Mouse (Mus musculus): Measurements from ENCODE around the gene Fhl3. TPM values are rescaled to one million over a fixed set of nuclear protein-coding genes. Genes with fewer than 3 reads are reported as not detected.

Fhl3 gene
- polyA plus RNA-seq, 1 experiment: 206 TPM

DNA sequence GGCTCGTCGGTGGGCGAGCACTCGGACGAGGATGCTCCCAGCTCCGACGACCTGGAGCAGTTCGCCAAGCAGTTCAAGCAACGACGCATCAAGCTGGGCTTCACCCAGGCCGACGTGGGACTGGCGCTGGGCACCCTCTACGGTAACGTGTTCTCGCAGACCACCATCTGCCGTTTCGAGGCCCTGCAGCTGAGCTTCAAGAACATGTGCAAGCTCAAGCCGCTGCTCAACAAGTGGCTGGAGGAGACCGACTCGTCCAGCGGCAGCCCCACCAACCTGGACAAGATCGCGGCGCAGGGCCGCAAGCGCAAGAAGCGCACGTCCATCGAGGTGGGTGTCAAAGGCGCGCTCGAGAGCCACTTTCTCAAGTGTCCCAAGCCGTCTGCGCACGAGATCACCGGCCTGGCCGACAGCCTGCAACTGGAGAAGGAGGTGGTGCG, 42.1 kb upstream of the Fhl3 start:
- Histone ChIP-seq H3K4me3 (ENCODE audit: insufficient read depth, poor library complexity, severe bottlenecking) (no peak overlapping the region), H3K36me3 (ENCODE audit: control insufficient read depth, insufficient read depth) (no peaks in the 10 kb centered on the region), H3K27me3 (ENCODE audit: control insufficient read depth, insufficient read depth, insufficient read length) (peaks cover 82% of the 10 kb centered on the region), H3K79me3 (ENCODE audit: low read depth) (no peaks in the 10 kb centered on the region), H3K79me2 (ENCODE audit: control insufficient read depth, insufficient read depth) (no peaks in the 10 kb centered on the region), H3ac (ENCODE audit: control insufficient read depth, insufficient read length, low read depth) (no peak overlapping the region)
- TF ChIP-seq MAX (IDR thresholded peaks at IDR 0.05) (no peak), MYOD1 (IDR thresholded peaks at IDR 0.05; ENCODE audit: control insufficient read depth, insufficient read length, low read depth) (no peak), CTCF (IDR thresholded peaks at IDR 0.05; ENCODE audit: control insufficient read depth, insufficient read depth, insufficient read length) (no peak), MYOG (IDR thresholded peaks at IDR 0.05; ENCODE audit: control insufficient read depth, extremely low read depth, insufficient read length) (no peak), FOSL1 (IDR thresholded peaks at IDR 0.05; ENCODE audit: insufficient read depth, low read length, poor library complexity, severe bottlenecking) (no peak), CEBPB (IDR thresholded peaks at IDR 0.05; ENCODE audit: low read depth) (no peak), USF1 (IDR thresholded peaks at IDR 0.05; ENCODE audit: low read depth) (no peak)

GRCm38 (mm10) chr4:124659251-124660217, 41.0 kb upstream of the Fhl3 start:
- Histone ChIP-seq H3K27me3 (ENCODE audit: control insufficient read depth, insufficient read depth, insufficient read length) (peaks cover 92% of the 10 kb centered on the region), H3K4me3 (ENCODE audit: insufficient read depth, poor library complexity, severe bottlenecking) (no peak overlapping the region), H3K79me3 (ENCODE audit: low read depth) (no peaks in the 10 kb centered on the region), H3K79me2 (ENCODE audit: control insufficient read depth, insufficient read depth) (no peaks in the 10 kb centered on the region), H3ac (ENCODE audit: control insufficient read depth, insufficient read length, low read depth) (no peak overlapping the region), H3K36me3 (ENCODE audit: control insufficient read depth, insufficient read depth) (no peaks in the 10 kb centered on the region)
- TF ChIP-seq MYOG (IDR thresholded peaks at IDR 0.05; ENCODE audit: control insufficient read depth, extremely low read depth, insufficient read length) (no peak), MAX (IDR thresholded peaks at IDR 0.05) (no peak), CTCF (IDR thresholded peaks at IDR 0.05; ENCODE audit: control insufficient read depth, insufficient read depth, insufficient read length) (no peak)

DNA sequence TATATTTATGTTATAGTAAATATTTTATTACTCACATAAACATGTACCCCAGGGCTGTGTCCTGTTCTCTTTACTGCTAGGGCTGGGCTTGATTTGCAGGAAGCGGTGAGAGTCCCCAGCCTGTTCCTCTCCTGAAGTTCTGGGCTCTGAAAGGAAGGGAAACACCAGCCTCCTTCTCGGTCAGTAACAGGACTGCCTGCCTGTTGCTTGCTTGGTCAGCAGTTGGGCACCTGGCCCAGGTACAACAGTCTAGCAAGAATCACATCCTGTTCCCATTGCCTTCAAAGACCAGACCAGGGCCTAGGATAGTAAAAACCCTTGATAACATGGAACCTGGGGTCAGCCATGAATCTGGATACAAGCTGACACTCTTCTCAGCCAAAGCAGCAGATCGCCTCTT, 39.9 kb upstream of the Fhl3 start:
- Histone ChIP-seq H3K36me3 (ENCODE audit: control insufficient read depth, insufficient read depth) (no peaks in the 10 kb centered on the region), H3K79me3 (ENCODE audit: low read depth) (no peaks in the 10 kb centered on the region), H3K27me3 (ENCODE audit: control insufficient read depth, insufficient read depth, insufficient read length) (peaks cover 88% of the 10 kb centered on the region), H3ac (ENCODE audit: control insufficient read depth, insufficient read length, low read depth) (no peak overlapping the region), H3K79me2 (ENCODE audit: control insufficient read depth, insufficient read depth) (no peaks in the 10 kb centered on the region), H3K4me3 (ENCODE audit: insufficient read depth, poor library complexity, severe bottlenecking) (no peak overlapping the region)
- no peak for TF ChIP-seq MYOD1 (IDR thresholded peaks at IDR 0.05; ENCODE audit: control insufficient read depth, insufficient read length, low read depth)
- TF ChIP-seq MYOG (IDR thresholded peaks at IDR 0.05; ENCODE audit: control insufficient read depth, extremely low read depth, insufficient read length): no peak
- TF ChIP-seq FOSL1 (IDR thresholded peaks at IDR 0.05; ENCODE audit: insufficient read depth, low read length, poor library complexity, severe bottlenecking): no peak
- TF ChIP-seq MAX (IDR thresholded peaks at IDR 0.05): no peak
- no peak for TF ChIP-seq USF1 (IDR thresholded peaks at IDR 0.05; ENCODE audit: low read depth)
- TF ChIP-seq CTCF (IDR thresholded peaks at IDR 0.05; ENCODE audit: control insufficient read depth, insufficient read depth, insufficient read length): no peak
- no peak for TF ChIP-seq CEBPB (IDR thresholded peaks at IDR 0.05; ENCODE audit: low read depth)

DNA sequence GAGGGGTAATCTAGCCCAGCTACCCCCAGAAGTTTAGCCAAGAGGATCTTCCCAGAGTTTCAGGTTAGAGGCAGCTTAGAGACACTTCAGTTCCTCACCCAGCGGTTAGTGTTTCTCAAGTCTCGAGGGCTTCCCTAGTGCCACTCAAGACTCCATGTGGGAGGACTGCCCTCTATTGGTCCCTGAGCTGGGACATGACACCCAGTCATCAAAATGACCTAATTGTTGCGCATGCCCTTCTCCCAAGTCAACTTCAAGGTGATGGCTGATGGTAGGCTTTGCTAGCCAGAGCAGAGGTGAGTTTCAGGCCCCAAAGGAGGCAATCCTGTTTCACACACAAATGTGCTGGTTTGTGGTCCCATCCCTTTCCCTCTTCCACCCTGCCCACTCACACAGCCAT, 37.5 kb upstream of the Fhl3 start:
- Histone ChIP-seq H3K36me3 (ENCODE audit: control insufficient read depth, insufficient read depth) (no peaks in the 10 kb centered on the region), H3K4me3 (ENCODE audit: insufficient read depth, poor library complexity, severe bottlenecking) (no peak overlapping the region), H3K79me2 (ENCODE audit: control insufficient read depth, insufficient read depth) (no peaks in the 10 kb centered on the region), H3K79me3 (ENCODE audit: low read depth) (no peaks in the 10 kb centered on the region), H3ac (ENCODE audit: control insufficient read depth, insufficient read length, low read depth) (no peak overlapping the region), H3K27me3 (ENCODE audit: control insufficient read depth, insufficient read depth, insufficient read length) (peaks cover 83% of the 10 kb centered on the region)
- TF ChIP-seq MAX (IDR thresholded peaks at IDR 0.05) (no peak), CTCF (IDR thresholded peaks at IDR 0.05; ENCODE audit: control insufficient read depth, insufficient read depth, insufficient read length) (peak; percentile 11)

DNA sequence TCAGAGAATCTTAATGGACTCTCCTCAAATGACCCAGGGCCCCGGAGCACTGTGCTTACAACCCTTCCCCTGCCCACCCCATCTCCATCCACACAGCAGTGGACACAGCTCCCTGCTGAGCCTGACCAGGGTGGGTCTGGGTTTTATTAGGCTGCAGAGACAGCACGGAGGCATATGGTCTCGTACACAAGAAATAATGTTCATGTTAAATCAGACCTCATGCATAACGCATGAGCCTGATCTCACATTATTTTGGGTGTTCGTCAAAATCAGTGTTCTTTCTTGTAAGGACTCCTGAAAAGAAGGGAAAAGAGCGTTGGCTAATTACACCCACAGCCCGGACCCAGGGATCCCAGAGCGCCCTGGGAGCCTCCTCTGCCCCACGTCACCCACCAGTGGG, 36.3 kb upstream of the Fhl3 start:
- no peak overlapping the region for H3K4me3 ChIP-seq (ENCODE audit: insufficient read depth, poor library complexity, severe bottlenecking)
- no peaks in the 10 kb centered on the region for H3K79me2 ChIP-seq (ENCODE audit: control insufficient read depth, insufficient read depth)
- H3K79me3 ChIP-seq (ENCODE audit: low read depth): no peaks in the 10 kb centered on the region
- no peak for TF ChIP-seq CEBPB (IDR thresholded peaks at IDR 0.05; ENCODE audit: low read depth)
- TF ChIP-seq FOSL1 (IDR thresholded peaks at IDR 0.05; ENCODE audit: insufficient read depth, low read length, poor library complexity, severe bottlenecking): no peak
- TF ChIP-seq MAX (IDR thresholded peaks at IDR 0.05): no peak
- no peak for TF ChIP-seq MYOG (IDR thresholded peaks at IDR 0.05; ENCODE audit: control insufficient read depth, extremely low read depth, insufficient read length)
- H3ac ChIP-seq (ENCODE audit: control insufficient read depth, insufficient read length, low read depth): no peak overlapping the region
- no peaks in the 10 kb centered on the region for H3K36me3 ChIP-seq (ENCODE audit: control insufficient read depth, insufficient read depth)
- peaks cover 75% of the 10 kb centered on the region for H3K27me3 ChIP-seq (ENCODE audit: control insufficient read depth, insufficient read depth, insufficient read length)

GRCm38 (mm10) chr4:124664604-124665003, 35.9 kb upstream of the Fhl3 start:
- Histone ChIP-seq H3K27me3 (ENCODE audit: control insufficient read depth, insufficient read depth, insufficient read length) (peaks cover 71% of the 10 kb centered on the region), H3K79me3 (ENCODE audit: low read depth) (no peaks in the 10 kb centered on the region), H3ac (ENCODE audit: control insufficient read depth, insufficient read length, low read depth) (no peak overlapping the region), H3K79me2 (ENCODE audit: control insufficient read depth, insufficient read depth) (no peaks in the 10 kb centered on the region), H3K4me3 (ENCODE audit: insufficient read depth, poor library complexity, severe bottlenecking) (no peak overlapping the region), H3K36me3 (ENCODE audit: control insufficient read depth, insufficient read depth) (no peaks in the 10 kb centered on the region)
- TF ChIP-seq CEBPB (IDR thresholded peaks at IDR 0.05; ENCODE audit: low read depth) (no peak), USF1 (IDR thresholded peaks at IDR 0.05; ENCODE audit: low read depth) (no peak), MYOD1 (IDR thresholded peaks at IDR 0.05; ENCODE audit: control insufficient read depth, insufficient read length, low read depth) (no peak)

All from C2C12 (cell line).